Mouse (Mus musculus) layer of hippocampus, adult 11-12 months (tissue): Measurements from ENCODE around the gene Spag17.

Source experiments
- DNase-seq: peaks from one replicate; pipeline ENCODE4 v3.0.0; 2022; ENCODE audit warnings: low spot score

The Spag17 gene

GRCm38 (mm10) chr3:99965863-99966262, 80.7 kb downstream of the Spag17 start:
- no peak for DNase-seq

GRCm38 (mm10) chr3:99966285-99966684, 81.1 kb downstream of the Spag17 start:
- no peak for DNase-seq

GRCm38 (mm10) chr3:99970766-99971165, 85.6 kb downstream of the Spag17 start:
- DNase-seq = no peak

GRCm38 (mm10) chr3:99981046-99981445, 95.8 kb downstream of the Spag17 start:
- DNase-seq = no peak

- no peak for DNase-seq
Observed at GRCm38 (mm10) chr3:100004676-100005075, 119.5 kb downstream of the Spag17 start.

GRCm38 (mm10) chr3:100009807-100010206, 124.6 kb downstream of the Spag17 start:
- no peak for DNase-seq

- DNase-seq = no peak
Observed at GRCm38 (mm10) chr3:100014110-100014509, 128.9 kb downstream of the Spag17 start.

- no peak for DNase-seq
Observed at GRCm38 (mm10) chr3:100031291-100031690, 146.1 kb downstream of the Spag17 start.

- DNase-seq = no peak
Observed at GRCm38 (mm10) chr3:100032969-100033368, 147.8 kb downstream of the Spag17 start.

- DNase-seq = no peak
Observed at GRCm38 (mm10) chr3:100034366-100034956, 149.3 kb downstream of the Spag17 start.

- no peak for DNase-seq
Observed at GRCm38 (mm10) chr3:100035097-100035496, 149.9 kb downstream of the Spag17 start.

GRCm38 (mm10) chr3:100036846-100037245, 151.6 kb downstream of the Spag17 start:
- DNase-seq = no peak

- no peak for DNase-seq
Observed at GRCm38 (mm10) chr3:100074406-100074805, 189.2 kb downstream of the Spag17 start.

GRCm38 (mm10) chr3:100102386-100103092, 217.3 kb downstream of the Spag17 start:
- DNase-seq = peak; percentile 15

GRCm38 (mm10) chr3:100106736-100107135, 221.5 kb downstream of the Spag17 start:
- DNase-seq = no peak

GRCm38 (mm10) chr3:100118681-100119080, 233.5 kb downstream of the Spag17 start:
- DNase-seq = no peak

- no peak for DNase-seq
Observed at GRCm38 (mm10) chr3:100121961-100122360, 236.8 kb downstream of the Spag17 start.

- no peak for DNase-seq
Observed at GRCm38 (mm10) chr3:100122445-100122844, 237.2 kb downstream of the Spag17 start.

- no peak for DNase-seq
Observed at GRCm38 (mm10) chr3:100160682-100161445, 275.7 kb downstream of the Spag17 start.

GRCm38 (mm10) chr3:100161665-100162314, 276.6 kb downstream of the Spag17 start:
- no peak for DNase-seq

- DNase-seq = peak; percentile 95
Observed at GRCm38 (mm10) chr3:100162315-100163105, 277.3 kb downstream of the Spag17 start, which contains the start of the genes Gdap2 and Wdr3. TSS of gene Gdap2 (plus strand) at chr3:100162381. TSS of gene Wdr3 (minus strand) at chr3:100162407.
